Mouse (Mus musculus) adrenal gland, adult (tissue): ENCODE measurements around the gene Oxtr.
A peak's percentile ranks its signal among the peaks of the same experiment; 100 is the strongest.

Experiments
- DNase-seq, 2 experiments: peaks; one replicate each; pipeline ENCODE4 v3.0.0; 2022 to 2023; ENCODE audit warnings: low spot score in 1 of 2; ENCODE audit not compliant: inconsistent age in 2 of 2

Gene Oxtr

DNA sequence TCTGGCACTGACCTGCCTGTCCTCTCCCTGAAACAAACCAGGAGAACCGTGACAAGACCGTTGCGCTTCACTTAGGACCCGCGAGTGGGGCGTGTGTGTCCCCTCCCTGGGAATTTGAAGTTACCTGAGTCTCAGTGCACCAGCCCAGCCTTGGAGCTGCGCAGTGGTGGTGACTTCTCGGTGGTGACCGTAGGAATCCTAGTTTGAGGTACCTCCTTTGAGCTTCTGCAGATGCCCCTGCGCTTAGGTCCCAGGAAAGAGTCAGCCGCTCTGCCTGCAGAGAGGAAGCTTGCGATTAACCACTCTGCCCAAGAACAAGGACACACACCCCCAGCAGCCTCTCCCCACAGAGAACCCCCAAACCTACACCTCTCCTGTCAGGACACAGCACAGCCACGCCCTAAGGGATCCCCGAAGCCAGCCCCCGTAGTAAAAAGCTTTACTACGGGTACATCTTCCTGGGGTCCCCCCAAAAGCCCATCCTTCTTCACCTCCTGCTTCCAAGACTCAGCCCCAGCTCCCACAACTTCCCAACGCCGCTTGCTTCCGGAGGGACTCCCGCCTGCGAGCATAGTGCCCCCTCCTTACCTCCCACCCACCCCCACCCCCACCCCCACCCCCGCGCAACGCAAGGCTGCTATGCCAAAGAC, at the start of gene Oxtr:
Gene Oxtr (minus strand): TSS at position 34 of the 650 bp plus-strand sequence.
- peak in 1 of 2 experiments; percentile 78 for DNase-seq

DNA sequence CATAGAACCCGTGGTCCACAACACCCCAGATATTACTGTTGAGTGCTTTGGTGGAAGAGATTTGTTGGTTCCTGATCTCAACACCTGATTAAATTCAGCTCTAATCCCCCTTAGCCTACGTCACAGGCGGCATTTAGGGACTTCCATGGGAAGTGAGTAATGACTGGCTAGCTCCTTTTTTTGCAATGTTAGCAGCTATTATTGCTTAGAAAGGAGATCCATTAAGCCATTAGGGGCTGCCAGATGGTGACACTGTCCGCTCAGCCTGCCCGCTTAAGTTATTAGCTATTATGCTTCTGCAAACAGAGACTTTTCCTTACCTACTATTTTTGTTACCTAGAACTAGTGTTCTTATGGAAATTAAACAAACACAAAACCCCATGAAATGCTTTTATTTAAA, 35.7 kb upstream of the Oxtr start:
- DNase-seq = no peak

DNA sequence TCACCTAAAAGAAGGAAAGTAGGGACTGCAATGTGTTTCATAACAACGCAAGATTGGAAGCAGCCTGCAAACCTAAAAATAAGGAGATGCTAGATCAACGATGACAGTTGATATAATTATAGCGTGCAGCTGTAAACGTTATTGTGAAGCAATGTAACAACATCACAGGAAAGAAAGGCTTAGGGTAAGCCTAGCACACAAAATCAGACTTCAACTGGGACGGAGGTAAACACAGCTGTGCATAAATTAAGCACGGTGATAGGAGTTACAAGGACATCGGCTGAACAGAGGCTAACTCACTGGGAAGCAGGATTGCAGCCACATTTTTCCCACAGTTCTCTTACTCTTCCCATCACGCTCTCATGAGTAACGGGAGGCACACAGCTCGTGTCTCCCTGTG, 34.7 kb upstream of the Oxtr start:
- no peak for DNase-seq

- peak in 1 of 2 experiments; percentile 12 for DNase-seq
These were observed 28.2 kb upstream of the Oxtr start for GRCm38 (mm10) chr6:112517991-112518390.

DNA sequence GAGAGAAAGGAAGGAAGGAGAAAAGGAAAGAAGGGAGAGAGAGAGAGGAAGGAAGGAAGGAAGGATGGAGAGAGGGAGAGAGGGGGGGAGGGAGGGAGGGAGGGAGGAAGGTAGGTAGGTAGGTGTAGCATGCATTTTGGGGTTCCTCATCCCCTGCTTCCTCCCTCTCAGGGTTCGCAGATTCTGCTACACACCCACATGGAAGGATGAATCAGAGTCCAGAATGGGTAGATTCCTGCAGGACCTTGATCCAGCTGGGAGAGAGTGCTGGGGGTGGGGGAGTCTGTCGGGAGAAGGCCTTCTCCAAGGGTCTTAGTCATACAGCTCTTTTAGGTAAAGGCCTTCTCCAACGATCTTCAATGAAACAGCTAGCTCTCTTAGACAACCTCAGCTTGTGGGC, 27.8 kb upstream of the Oxtr start:
- no peak for DNase-seq

- DNase-seq = peak in 1 of 2 experiments; percentile 16
These were observed 26.8 kb upstream of the Oxtr start for GRCm38 (mm10) chr6:112516496-112516895.

GRCm38 (mm10) chr6:112514591-112514990, 24.8 kb upstream of the Oxtr start:
- no peak for DNase-seq

GRCm38 (mm10) chr6:112510346-112510745, 20.6 kb upstream of the Oxtr start:
- DNase-seq = peak in 1 of 2 experiments; percentile 22

- peak in 1 of 2 experiments; percentile 18 for DNase-seq
These were observed 19.9 kb upstream of the Oxtr start for GRCm38 (mm10) chr6:112509590-112510131.

DNA sequence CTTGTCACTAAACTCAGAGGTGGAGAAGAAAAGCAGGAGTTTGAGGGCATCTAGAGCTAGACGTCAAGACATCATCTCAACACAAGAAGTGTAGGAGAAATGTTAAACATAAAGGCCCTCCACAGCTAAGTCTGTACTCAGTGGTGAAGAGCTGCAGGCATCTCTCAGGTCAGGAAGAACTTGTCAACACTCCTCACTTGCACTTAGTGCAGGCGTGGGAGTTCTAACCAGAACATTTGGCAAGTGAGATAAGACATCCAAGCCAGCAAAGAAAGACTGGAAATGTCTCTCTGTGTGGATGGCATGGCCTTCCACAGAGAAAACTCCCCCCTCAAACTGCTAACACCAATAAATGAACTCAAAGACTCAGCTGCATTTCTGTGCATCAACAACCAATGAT, 17.9 kb upstream of the Oxtr start:
- no peak for DNase-seq

DNA sequence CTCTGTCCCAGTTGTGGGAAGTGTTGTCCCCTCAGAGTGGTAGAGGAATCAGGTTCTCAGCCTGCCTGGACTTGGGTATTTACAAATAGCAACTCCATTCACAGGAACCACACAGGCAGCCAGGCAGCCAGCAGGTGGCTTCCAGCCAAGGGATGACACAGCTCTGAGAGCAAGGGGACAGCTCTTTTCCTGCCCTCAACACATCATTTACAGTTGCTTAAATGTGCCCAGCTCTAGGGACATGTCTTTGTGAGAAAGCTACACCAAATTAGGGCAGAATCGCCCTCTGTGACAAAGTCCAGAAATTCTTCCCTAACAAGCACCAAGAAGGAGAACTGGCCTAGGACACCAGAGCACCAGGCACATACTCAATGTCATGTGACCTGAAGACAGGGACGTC, 11.4 kb upstream of the Oxtr start:
- peak; percentile 49 to 81 for DNase-seq

- DNase-seq = no peak
These were observed 9.7 kb upstream of the Oxtr start for GRCm38 (mm10) chr6:112499456-112499855.

GRCm38 (mm10) chr6:112498716-112499115, 9.0 kb upstream of the Oxtr start:
- DNase-seq = no peak

- DNase-seq = peak in 1 of 2 experiments; percentile 15
These were observed 7.7 kb upstream of the Oxtr start for GRCm38 (mm10) chr6:112497456-112497855.

DNA sequence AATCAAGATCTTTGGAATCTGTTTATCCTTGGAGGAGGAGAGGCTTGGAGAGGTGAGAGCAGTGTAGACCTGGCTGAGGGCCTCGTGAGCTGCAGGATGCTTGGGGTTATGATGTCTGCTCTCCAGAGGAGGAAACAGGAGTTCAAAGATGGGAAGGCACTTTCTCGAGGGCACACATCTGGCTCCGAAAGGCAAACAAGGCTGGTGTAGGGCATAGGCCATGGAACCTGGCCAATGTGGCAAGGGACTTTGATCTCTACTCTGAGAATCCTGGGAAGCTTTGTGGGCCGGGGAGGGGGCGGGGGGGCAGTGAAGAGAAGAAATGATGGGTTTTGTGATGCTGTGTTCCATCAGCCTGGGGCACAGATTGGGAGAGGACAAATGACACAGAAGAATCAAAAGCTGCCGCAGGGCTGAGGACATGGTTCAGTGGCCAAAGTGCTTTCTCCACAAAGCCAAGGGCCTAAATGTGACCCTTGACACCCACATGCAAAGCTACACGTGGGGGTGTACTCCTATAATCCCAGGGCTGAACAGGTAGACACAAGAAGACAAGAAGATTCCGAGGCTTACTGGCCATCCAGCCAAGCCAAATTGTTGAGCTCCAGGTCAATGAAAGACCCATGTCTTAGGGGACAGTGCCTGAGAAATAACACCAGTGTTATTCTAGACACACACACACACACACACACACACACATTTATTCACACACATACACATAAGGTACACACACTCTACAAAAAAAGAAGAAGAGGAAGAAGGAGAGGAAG, 6.7 kb upstream of the Oxtr start:
- peak in 1 of 2 experiments; percentile 29 for DNase-seq

- peak in 1 of 2 experiments; percentile 79 for DNase-seq
These were observed 5.5 kb upstream of the Oxtr start for GRCm38 (mm10) chr6:112495219-112495618.

GRCm38 (mm10) chr6:112494620-112495081, 4.9 kb upstream of the Oxtr start:
- peak; percentile 45 to 86 for DNase-seq

DNA sequence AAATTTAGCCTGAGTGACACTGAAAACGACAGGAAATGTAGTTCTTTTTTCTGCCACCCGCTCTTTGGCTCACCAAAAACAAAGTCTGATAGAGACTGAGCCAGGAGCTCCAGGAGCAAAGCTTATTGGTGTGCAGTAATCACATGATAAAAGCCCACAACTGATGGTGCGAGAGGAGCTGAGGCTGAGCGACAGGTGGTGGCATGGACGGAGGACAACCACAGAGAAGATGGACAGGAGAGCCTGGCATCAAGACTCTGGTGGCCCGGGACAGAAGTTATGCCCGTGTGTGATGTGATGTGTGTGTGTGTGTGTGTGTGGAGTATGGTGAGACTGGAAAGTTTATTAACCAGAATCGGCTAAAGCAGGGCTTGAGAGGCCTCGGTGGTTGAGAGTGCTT, 3.6 kb upstream of the Oxtr start:
- no peak for DNase-seq

DNA sequence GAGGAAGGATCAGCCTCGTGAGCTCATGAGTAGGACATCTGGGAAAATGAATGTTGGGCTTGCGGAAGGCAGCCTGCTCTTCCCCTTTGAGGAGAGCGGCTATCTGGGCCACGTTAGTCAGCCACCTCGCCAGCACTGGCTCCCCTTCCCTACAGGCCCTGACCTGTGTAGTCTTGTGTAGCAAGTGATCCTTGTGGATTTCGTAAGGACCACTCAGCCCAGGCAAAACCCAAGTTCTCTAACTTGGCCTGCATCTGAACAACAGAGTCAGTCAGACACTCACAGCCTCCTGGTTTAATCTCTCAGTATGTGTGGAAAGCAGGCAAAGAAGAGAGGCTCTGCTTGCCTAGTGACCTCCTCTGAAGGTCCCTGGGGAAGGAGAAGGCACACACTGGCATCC, 2.9 kb upstream of the Oxtr start:
- DNase-seq = peak in 1 of 2 experiments; percentile 79

GRCm38 (mm10) chr6:112491521-112491920, 1.8 kb upstream of the Oxtr start:
- DNase-seq = peak in 1 of 2 experiments; percentile 59

GRCm38 (mm10) chr6:112490625-112491242, 991 bp upstream of the Oxtr start:
- DNase-seq = peak; percentile 87 to 97
